Mouse (Mus musculus): ENCODE results near the gene Gm20716.
A peak's percentile ranks its signal among the peaks of the same experiment; 100 is the strongest.

The Gm20716 gene

GRCm38 (mm10) chr2:168223326-168223725 is 6.8 kb downstream of the Gm20716 start:
- no peak for DNase-seq

GRCm38 (mm10) chr2:168213788-168214397 is 16.3 kb downstream of the Gm20716 start:
- DNase-seq = no peak

- DNase-seq = no peak
These were observed 22.3 kb downstream of the Gm20716 start for GRCm38 (mm10) chr2:168207883-168208282.

- peak; percentile 97 for DNase-seq
These were observed 23.2 kb downstream of the Gm20716 start, which contains the start of gene Adnp for GRCm38 (mm10) chr2:168206725-168207644. Gene Adnp (minus strand): TSS chr2:168207112.

DNA sequence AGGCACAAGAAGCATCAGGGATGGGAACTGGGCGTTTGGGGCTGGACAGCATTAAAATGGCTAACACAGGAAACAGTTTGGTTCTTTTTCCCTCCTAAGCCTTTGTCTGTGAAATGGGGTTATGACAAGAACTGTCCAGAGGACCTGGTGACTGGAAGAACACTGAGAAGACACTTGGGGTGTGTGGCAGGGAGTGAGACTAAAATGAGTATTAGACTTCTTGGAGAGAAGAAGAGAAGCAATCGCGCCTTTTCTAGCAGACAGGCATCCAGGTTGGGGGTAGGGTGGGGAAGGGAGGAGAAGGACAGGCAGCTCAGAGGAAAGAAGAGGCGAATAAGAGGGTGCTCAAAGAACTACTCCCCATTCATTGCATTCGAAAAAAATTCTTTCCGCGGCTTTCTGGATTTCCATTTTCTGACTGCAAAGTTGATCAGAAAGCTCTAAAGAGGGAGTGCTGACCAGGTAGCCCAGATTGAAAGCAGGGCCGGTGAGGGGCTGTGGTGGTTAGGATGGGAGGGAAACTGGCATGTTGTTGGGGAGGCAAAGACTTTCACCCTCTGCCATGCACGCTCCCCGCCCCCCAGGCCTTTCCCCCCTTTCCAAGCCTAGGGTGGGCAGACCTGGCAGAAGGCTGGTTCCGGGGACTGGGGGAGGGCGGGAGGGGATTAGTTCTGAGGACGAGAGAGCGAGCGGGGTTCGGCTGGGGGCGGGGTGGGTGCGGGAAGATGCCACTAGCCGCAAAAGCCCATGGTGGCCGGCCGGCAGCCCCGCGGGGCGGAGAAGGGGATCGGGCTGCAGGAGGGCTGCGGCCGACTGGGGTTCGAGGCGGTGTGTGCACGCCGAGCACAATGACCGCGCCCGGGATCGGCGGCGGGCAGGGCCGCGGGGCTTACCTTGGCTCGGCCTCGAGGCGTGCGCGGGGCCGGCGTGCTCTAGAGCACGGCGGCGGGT is 24.2 kb downstream of the Gm20716 start:
- peak; percentile 14 for DNase-seq

DNA sequence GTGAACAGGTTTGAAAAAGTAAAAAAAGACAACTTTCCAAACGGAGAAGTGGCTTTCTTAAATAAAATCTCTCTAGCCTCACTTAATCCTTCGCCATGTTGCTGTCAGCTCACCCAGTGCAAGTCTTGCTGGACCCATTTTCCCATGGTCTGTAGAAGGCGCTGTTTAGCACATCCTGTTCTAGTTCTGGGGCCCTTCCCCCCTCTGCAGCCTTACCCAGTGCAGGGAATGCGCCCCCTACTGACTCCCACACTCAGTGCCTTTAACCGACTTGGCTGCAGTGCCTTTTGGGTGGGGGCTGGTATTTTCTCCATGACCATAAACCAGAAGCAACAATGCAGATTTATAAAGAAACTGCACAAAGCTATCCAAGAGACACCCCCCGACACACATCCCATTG is 24.9 kb downstream of the Gm20716 start:
- peak; percentile 92 for DNase-seq

DNA sequence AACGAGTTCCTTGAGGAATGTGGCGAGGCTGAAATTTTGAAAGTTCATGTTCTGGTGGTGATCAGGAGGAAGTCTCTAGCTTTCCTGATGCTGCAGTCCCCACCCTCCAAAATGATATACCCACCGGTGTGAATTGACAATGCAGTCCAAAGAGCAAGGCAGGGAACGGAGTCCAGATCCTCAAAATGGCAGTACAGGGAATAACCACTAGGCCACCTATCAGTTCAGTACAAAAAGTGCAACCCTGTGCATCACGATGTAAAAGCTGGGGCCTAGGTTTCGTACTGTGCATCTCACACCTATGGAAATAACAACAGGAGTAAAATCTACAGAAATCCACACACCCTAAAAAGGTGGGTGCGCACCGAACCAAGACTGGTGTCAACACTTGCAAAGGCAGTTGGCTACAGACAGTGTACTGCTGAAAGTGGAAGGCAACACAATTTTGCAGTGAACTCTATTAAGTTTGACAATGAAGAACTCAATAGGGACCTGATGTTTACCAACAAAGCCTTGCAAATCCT is 25.6 kb downstream of the Gm20716 start:
- DNase-seq = no peak

- no peak for DNase-seq
These were observed 30.0 kb downstream of the Gm20716 start for GRCm38 (mm10) chr2:168200014-168200691.

GRCm38 (mm10) chr2:168199476-168199875 is 30.7 kb downstream of the Gm20716 start:
- DNase-seq = no peak

GRCm38 (mm10) chr2:168198421-168198820 is 31.7 kb downstream of the Gm20716 start:
- DNase-seq = no peak

DNA sequence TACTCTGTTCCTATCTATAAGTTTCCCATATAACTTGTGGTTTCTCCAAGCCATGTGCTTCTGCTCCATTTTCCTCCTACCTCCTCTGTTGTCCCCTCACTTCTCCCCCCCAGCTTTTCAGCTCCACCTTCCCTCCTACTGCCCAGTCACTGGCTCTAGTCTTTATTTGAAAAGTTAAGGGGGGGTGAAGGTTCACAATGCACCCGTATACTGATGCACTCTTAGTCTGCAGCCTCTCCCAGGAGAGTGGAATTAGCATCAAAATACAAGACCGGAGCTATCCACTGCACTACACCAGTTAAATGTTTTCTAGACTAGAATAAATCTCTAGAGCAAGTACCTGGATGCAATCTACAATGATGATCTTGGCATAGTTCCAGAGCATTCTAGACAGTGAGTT is 34.4 kb downstream of the Gm20716 start:
- no peak for DNase-seq

- no peak for DNase-seq
These were observed 36.5 kb downstream of the Gm20716 start for GRCm38 (mm10) chr2:168193685-168194084.

GRCm38 (mm10) chr2:168191856-168192255 is 38.3 kb downstream of the Gm20716 start:
- no peak for DNase-seq

- DNase-seq = no peak
These were observed 54.2 kb downstream of the Gm20716 start for GRCm38 (mm10) chr2:168175946-168176345.

DNA sequence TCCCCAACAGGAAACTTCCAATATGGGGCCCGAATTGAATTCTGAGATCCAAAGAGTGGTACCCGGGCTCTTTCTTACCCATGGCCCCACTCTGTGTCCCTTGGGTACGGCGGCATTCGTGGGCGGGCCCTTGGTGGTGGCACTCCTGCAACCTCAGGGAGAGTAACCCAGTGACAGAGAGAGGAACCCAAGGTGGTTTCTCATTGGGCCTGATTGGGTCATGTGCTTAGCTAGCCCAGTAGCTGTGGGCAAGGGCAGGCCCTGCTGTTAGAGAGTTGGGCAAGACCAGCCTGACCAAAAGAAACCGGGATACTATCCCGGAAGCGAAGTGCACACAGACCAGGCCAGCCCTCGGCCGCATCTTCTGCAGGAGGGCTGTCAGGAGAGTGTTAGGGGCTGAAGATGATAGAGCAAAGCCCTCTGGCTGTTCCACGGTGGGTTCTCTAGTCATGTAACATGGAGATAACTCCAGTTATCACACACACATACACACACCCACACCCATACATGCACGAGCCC is 59.9 kb downstream of the Gm20716 start:
- DNase-seq = peak; percentile 73

DNA sequence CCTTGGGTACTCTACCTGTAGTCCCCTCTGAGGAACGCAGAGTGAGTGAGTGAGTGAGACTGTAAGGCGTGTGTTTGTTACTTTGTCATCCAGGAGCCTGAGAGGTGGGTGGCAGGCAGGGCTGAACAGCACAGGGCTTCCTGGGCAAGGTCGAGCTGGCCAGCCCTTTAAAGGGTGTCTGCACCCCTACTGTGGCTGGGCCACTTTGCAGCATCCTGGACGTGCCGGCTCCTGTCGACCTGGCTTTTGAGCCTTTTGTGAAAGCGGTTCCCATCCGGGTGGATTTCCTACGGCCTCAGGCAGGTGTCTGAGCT is 60.4 kb downstream of the Gm20716 start:
- no peak for DNase-seq

DNA sequence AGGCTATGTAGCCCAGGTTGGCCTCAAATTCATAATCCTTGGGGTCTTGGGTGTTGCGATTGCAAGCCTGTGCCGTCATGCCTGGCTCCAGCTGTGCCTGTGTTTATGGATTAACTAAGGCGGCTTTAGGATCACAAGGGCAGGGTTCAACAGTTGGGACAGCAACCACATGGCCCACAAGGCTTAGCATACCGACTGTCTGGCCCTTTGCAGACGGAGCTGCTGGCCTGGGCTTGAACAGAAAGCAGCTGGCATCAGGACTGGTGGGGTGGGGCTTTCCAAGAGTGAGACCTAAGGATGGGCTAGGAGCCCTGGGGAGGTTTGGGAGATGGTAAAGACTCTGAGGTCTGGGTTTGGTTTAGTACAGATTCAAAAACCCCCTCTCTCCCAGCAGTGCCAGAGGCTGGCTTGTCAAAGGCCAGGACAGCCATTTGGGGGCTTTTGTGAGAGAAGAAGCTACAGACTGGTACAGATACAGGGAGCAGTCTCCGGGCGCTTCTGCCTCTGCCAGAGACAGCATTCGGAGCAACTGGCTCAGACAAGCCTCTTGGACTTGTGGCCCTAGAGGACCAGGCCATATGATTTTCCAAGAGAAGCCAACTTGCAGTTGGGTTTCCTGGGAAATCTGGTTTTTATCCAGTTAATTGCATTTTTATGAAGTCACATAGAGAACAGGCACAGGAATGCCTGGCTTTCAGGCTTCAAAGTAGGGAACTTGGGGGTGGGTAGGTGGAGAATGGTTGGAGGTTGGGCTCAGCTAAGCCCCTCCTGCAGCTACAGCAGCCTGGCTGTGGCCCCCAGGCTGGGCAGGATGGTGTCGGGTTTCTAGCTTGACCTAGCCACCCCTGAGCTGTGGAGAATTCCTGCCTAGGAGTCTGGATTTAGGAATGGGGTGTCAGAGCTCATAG is 61.0 kb downstream of the Gm20716 start:
- DNase-seq = peak; percentile 24

DNA sequence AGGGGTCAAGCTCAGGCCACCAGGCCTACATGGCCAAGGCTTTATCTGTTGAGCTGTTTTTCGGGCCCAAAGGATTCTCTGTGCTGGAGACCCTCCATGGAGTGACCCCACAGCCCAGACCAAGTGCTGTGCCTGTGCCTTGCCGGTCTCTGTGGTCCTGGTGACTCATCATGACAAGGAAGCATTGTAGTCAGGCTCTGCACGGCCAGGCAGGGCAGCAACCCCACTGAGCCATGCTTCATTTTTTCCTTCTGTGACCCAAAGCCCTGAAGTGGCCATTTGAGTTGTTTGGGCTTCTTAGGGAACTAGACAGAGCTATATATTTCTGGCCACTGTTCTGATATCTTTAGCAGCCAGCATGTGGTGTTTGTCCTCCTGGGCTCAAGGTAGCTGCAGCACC is 62.4 kb downstream of the Gm20716 start:
- no peak for DNase-seq

DNA sequence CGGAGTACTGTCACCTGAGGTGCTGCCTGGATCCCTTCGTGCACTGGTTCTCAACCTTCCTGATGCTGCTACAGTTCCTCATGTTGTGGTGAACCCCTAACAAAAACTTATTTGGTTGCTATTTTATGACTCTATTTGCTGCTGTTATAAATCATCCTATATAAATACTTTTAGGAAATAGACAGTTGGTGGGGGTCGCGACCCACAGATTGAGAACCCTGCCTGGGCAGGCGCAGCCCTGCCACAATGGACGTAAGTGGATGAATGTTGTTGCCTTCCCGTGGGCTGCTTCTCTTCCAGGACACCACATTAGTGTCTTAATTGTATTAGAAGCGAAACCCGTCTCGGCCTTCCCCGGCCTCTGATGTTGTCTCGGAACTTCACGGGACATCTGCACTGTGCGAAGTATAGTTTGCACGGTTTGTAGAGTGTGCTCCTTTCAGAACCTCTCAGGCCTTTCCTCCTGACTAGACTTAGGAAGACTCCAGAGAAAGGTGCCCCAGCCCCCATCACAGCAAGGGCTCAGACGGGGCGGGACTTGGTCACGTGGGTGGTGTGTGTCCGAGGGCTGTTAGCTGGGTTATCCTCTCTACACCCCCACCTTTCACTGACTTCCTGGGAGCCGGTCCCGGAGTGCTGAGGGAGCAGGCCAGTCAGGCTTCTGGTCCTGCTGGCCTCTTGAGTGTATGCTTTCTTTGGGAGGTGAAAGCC is 63.3 kb downstream of the Gm20716 start:
- peak; percentile 31 for DNase-seq

DNA sequence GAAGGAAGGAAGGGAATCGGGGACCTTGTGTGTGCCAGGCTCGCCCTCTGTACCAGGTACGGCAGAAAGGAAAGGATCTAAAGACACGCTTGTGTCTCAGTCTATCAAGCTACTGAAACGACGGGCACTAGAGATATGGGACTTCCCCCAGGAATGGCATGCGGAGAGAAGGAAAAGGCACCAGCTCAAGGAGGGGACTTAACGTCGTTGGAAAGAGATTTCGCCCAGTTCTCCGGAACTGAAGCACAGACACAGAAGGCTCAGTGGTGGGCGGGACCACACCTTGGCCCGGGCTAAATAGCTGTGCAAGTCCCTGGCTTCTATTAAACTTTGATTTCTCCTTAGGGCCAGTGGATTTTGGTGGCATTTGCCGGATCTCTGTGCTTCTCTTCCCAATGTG is 68.2 kb downstream of the Gm20716 start:
- no peak for DNase-seq
